Mouse (Mus musculus) embryo, embryonic 11 days (tissue): Measurements from ENCODE around the gene Ankrd54.
A peak's percentile ranks its signal among the peaks of the same experiment; 100 is the strongest.

ENCODE experiments used
- DNase-seq: peaks from one replicate; pipeline ENCODE4 v3.0.0-alpha.2; 2015

The Ankrd54 gene

GRCm38 (mm10) chr15:79062376-79063159, at the start of gene Ankrd54:
Gene Ankrd54 (minus strand): TSS chr15:79062893.
- DNase-seq, result peak; percentile 98

DNA sequence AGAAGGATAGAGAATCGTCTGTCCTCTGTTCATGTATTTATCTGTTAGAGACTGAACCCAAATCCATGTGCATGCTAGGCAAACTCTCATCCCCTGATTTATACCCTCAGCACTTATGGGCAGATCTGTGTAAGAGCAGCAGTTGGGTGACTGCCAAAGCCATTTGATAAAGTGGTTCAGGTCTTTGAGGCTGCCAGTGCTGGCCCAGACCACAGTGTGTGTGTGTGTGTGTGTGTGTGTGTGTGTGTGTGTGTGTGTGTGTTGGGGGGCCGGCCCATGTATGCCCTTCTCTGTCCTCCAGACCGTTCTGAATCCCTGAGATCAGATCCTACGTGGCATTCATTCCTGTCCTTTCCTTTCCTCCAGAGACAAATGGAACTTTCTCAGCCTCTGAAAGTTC, 49.1 kb upstream of the Ankrd54 start:
- no peak for DNase-seq

DNA sequence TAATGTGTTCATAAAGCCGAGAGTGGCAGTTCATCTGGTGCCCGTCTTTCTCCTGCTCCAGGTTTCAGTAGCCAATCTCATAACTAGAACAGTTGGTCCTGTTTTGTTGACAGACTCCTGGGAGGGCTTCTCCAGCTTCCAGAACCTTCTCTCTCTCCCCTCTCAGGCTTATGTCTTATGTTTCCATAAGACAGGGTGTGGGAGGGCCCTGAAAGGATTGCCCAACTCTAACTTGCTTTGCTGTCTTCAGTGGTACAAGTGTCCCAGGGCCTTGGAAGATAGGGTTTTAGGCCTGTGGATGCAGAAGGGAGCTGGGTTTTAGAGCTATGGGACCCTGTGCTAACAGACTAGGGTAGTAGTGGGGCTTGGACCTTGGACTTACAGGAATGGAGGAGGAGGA, 47.8 kb upstream of the Ankrd54 start:
- DNase-seq, result no peak

DNA sequence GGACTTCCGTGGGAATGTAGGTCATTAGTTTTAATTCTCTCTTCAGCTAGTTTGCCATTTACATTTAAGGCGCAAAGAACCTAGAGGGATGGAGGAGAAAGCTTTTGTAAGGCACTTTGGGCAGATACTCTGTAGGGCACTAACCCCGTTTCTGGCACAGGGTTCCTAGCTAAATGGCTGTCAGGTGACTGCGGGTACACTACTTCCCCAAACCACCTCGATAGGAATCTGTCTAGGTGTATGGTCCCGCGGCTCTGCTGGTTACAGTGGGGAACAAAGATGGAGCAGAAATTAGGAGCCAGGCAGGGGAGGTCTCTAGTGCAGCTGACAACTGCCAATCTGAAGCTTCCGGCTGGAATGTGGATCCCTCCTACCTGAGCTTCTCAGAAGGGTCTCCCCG, 47.3 kb upstream of the Ankrd54 start:
- DNase-seq, result no peak

DNA sequence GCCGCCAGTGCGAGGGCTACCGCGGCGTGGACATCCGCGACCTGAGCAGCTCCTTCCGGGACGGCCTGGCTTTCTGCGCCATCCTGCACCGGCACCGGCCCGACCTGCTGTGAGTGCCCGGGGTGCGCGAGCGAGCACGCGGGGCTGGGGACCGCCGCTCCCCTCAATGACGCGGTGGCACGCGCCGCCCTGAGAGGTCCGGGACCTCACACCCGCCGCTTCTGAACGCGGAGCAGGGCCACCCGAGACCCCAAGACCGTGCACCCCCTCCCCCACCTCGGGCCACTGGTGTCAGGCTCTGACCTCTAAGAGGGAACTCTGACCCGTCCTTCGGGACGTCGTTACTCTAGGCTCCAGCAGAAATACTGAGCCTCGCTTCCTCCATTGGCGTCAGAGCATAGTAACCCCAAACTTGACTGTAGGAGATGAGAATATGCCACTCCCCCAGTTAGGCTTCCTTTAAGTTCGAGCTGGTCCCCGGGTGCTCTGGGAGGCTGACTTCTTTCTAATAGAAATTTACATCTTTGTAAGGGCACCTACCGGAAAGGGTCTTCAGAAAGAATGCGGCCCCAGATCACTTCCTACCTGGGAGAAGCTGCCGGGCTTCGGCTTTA, 46.7 kb upstream of the Ankrd54 start:
- DNase-seq, result peak; percentile 26

DNA sequence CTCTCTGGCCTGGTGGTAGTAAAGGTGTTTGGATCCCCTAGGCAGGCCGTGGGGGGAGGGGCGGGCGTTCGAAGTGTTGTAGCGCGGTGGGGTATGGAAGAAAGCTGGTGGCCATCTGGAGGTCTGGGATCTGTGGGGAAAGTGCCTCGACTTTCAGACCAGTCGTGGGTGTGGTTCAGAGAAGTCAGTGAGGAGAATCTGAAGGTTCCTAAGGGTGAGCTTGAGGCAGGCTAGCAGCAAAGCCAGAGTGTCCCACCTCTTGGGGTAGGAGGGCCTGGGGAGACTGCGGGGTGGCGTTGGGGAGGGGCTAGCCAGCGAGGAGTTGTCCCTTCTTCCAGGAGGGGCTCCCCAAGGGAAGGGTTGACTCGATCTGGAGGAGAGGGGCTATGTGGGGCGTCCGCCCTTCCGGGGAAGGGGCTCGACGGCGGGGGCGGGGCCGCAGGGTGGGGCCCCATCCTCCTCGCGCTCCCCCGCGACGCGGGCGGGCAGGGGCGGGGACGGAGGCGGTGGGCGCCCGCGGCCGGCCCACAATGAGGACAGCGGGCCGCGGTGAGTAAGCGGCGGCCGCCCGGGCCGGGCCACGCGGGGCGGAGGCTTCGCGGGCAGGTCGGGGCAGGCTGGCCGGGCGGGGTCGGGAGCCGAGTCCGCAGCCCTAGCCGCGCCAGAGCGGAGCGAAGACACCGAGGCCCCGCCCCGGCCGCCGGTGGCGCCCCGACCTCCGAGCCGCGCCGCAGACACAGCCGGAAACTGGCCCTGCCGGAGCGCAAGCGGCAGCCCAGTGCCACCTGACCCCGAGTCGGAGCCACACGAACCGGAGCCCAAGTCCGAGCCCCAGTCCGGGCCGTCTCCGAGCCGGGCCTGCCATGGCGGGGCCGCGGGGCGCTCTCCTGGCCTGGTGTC, 46.0 kb upstream of the Ankrd54 start, which contains the start of gene Micall1:
Gene Micall1 (plus strand): TSS at position 478 of the 900 bp plus-strand sequence.
- DNase-seq, result peak; percentile 81

GRCm38 (mm10) chr15:79107966-79108365, 45.3 kb upstream of the Ankrd54 start:
- DNase-seq, result peak; percentile 43

GRCm38 (mm10) chr15:79105804-79106203, 43.1 kb upstream of the Ankrd54 start:
- DNase-seq, result no peak

DNA sequence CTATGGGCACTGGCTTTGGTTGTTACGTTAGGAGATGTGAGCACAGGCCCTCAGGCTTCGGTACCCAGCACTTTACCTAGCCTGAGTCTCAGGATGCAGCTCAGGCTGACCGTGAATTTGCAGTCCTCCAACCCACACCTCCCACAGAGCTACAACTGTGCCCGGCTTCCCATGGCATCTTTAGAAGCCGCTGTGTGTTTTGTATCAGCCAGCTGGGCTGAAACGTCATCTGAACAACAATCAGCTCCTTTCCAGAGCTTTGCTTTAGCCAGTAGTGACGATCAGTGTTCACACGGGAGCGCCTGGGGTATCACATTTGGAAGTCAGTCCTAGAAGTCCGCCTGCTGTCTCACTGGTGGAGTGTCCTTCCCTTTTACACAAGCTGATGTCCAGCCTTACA, 40.6 kb upstream of the Ankrd54 start:
- no peak for DNase-seq

- DNase-seq, result no peak
Observed at GRCm38 (mm10) chr15:79101531-79101930, 38.8 kb upstream of the Ankrd54 start.

DNA sequence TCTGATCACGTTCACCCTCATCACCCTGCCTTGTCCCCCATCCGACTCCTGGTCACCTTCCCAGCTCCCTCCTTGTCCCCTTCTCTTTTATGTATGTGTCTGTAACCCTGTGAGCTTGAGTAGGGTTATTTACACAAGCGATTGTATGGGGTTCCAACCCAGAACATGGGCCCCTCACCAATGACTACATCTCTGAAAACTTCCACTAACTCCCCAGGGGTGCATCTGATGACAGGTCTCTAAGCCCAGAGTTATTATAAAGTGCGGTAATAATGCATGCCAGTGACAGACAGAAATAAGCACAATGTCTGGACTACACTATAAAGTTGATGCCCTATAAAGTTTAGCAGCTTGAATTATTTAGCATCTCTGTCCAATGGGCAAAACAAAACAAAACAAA, 37.7 kb upstream of the Ankrd54 start:
- DNase-seq, result no peak

DNA sequence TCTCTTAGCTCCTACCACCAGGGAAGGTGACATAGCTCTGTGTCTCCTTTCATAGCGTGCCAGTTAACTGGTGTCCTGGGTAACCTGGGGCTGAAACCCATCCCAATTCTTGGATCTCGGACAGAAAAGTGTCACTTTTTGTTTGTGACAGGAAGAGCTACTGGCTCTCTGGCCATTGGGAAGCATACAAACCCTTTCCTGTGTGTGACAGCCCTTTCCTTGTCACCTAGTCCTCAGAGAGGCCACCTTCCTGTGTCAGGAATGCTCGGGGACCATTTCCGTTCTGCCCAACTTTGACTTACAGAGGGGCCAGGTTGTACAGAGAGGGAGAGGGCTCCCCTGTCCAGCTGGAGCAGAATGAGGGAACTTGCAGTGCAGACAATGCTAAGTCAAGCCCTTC, 36.8 kb upstream of the Ankrd54 start:
- DNase-seq, result no peak

DNA sequence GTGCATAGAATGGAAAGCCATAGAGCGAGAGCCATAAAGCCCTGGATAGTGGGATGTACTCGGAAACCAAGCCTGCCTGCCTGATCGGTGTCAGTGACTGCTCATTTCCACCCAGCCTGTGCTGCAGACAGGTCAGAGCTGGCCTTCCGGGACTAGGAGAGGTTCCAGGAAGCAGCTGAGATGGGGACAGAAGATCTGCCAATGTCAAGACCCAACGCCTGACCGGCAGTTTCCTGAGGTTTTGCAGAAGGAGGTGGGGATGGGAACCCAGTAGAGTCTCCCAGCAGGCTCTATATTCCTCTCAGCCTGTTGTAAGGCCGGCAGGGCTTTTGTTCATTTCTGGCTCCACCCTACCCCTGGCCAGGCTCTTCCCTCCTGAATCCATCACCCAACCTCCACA, 36.2 kb upstream of the Ankrd54 start:
- DNase-seq, result no peak

DNA sequence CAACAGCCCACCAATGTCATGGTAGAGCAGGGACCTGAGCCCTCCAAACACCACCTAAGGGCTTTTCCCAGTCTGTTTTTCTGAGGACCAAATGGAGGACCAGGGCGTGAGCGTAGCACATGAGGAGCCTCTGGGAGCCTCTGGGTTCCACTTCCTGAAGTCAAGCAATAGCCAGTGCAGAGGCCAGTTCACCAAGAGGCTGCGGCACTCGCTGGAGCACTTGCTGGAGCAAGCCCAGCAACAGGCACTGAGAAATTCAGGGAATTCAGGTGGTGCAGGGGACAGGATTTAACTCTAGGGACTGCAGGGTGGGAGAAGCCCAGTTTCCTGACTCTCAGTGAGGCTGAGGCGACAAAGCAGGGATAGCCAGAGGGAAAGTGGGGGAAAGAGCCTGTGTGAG, 35.5 kb upstream of the Ankrd54 start:
- DNase-seq, result no peak

GRCm38 (mm10) chr15:79097611-79098025, 34.9 kb upstream of the Ankrd54 start:
- DNase-seq, result no peak

DNA sequence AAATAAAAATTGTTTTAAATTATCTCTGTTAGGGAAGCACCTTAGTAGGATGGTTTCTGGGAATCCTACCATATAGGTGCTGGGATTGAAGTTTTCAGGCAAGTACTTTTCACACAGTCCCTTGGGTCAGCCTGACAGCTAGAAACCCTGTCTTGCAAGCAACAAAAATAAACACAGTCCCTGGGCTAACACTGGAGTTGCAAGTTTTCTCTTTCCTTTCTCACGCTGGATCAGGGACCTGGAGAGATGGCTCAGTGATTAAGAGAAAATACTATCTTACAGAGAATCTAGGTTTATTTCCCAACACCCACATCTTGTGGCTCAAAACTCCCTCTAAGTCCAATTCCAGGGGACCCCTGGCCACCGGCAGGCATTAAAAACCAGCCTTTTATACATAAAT, 34.4 kb upstream of the Ankrd54 start:
- DNase-seq, result no peak

GRCm38 (mm10) chr15:79096556-79096955, 33.9 kb upstream of the Ankrd54 start:
- no peak for DNase-seq

DNA sequence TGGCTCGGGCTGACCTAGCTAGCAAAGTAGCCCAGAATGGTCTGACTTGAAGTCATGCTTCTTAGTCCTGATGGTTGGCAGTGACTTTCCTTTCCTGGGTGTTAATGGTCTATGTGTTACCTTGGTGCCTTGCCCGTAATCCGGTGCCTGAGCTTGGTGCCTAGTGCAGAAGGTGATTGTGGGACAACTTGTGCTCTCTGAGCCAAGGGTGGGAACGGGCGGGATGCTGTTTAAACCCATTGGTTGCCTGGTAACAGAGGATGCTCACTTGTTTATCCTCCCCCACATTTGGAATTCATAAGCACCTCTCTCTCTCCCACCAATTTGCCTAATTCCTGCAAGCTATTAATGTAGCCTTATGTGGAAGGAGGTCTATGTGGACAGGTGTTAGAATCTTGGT, 32.8 kb upstream of the Ankrd54 start:
- DNase-seq, result no peak

GRCm38 (mm10) chr15:79093083-79093839, 30.6 kb upstream of the Ankrd54 start:
- no peak for DNase-seq

- no peak for DNase-seq
Observed at GRCm38 (mm10) chr15:79092284-79092683, 29.6 kb upstream of the Ankrd54 start.

DNA sequence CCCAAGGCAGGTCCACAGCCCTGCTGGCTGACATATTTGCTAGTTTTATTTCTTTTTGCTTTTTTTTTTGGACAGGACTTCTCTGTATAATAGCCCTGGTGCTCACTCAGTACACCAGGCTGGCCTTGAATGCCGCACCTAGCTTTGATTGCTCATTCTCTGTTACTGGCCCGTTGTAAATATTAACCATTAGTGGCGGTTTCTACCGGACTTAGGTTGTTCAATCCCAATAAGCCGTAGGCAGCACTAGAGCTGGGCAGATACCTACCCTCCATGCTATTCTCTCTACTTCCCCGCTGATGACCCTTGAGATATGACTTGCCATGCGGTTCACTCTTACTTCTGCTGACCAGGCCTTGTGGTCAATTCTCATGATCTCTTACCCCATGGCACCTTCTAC, 16.9 kb upstream of the Ankrd54 start:
- no peak for DNase-seq

GRCm38 (mm10) chr15:79075658-79076365, 13.1 kb upstream of the Ankrd54 start:
- no peak for DNase-seq
